Comparison of ENCODE assay signal across 12 mouse cellular contexts in the genomic region with DNA sequence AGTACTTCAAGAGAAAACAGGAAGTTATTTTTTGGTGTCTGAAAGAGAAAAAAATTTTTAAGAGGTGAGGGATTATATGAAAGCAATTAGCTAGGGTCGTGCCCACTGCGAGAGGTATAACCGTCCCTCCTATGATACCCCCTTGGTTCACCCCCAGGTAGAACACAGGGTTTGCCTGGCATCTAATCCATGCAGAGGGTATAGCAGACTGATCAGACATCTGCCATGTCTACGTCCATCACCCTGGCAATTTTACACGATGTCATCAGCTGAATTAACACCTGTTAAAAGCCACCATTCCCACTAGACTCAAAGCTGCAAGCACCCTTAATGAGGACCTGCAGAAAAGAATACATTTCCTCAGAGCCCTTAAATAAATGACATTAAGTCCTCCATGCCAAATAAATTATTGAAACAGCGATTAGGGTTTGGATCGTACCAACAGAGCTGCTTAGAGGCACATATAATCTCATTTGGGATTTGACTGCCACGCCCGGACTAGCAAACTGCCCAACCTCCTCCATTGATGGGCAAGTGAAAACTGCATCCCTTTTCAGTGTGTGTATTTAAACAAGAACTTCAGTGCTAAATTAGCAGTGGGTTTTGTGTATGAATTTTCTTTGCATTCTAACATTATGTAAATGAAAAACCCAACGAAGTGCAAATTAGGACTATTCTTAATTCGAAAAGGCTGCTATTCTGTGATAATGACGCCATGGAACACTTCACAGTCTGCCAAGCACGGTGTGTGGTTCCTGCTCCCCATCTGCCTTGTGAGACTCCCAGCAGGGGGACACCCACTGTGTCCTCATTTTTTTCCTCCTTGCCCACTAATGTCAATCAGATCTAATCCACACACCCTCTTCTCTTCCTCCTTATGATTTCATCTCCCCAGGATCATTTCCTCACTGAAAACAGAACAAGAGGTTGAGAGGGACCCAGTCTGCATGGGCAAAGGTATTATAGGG. TPM values are rescaled to one million over a fixed set of nuclear protein-coding genes. Genes with fewer than 3 reads are reported as not detected.
DNase-seq lines count a peak whose midpoint lies in the region; ATAC-seq and TF ChIP-seq lines count a peak whose summit lies in the region.
"Had no signal": no experiment of that assay in that cellular context is flagged by ENCODE, and none has a peak within 500 bp of the region (broad histone marks: within the 10 kb centered on the region; RNA-seq: fewer than 3 reads in every experiment).

No protein-coding gene starts in this region.

- TF ChIP-seq CTCF in hindbrain, postnatal 0 days (IDR thresholded peaks at IDR 0.05; ENCODE audit: low read depth) = no peak
- no peak for TF ChIP-seq CTCF in spleen, adult 2 months (IDR thresholded peaks at IDR 0.05; ENCODE audit: extremely low read depth, insufficient read depth, insufficient read length, insufficient replicate concordance)
- no peak for TF ChIP-seq CTCF in stomach, postnatal 0 days (IDR thresholded peaks at IDR 0.05; ENCODE audit: low read depth)

- 0 out of 2 replicates have a peak, but pooled peaks cover 4% of the 10 kb centered on the region for H3K4me1 ChIP-seq in hindbrain, postnatal 0 days (ENCODE audit: insufficient read depth, low read length)
- no peaks in the 10 kb centered on the region for H3K4me1 ChIP-seq in hindbrain, embryonic 13.5 days (replicated peaks)
- peaks cover 22% of the 10 kb centered on the region for H3K4me1 ChIP-seq in spleen, adult 2 months (ENCODE audit: control insufficient read depth, insufficient read depth, insufficient read length)
- peaks cover 18% of the 10 kb centered on the region for H3K4me1 ChIP-seq in forebrain, embryonic 16.5 days (replicated peaks; ENCODE audit: control insufficient read depth, insufficient read depth, low read length)
- H3K4me1 ChIP-seq in stomach, postnatal 0 days (replicated peaks; ENCODE audit: control insufficient read depth, insufficient read depth) = no peaks in the 10 kb centered on the region
- no peaks in the 10 kb centered on the region for H3K4me1 ChIP-seq in kidney, embryonic 15.5 days
- H3K4me1 ChIP-seq: limb, embryonic 15.5 days had no signal

- no peak for ATAC-seq in hindbrain, postnatal 0 days
- ATAC-seq in hindbrain, embryonic 13.5 days (ENCODE audit: low FRiP score) = no peak
- peak; percentile 86 for ATAC-seq in forebrain, embryonic 16.5 days
- ATAC-seq in stomach, postnatal 0 days (ENCODE audit: low FRiP score, low TSS enrichment) = no peak
- no peak for ATAC-seq in kidney, embryonic 15.5 days (replicated peaks; ENCODE audit: low FRiP score)
- ATAC-seq: intestine, postnatal 0 days had no signal

- no peak overlapping the region for H3K4me3 ChIP-seq in hindbrain, postnatal 0 days (ENCODE audit: low read length)
- H3K4me3 ChIP-seq in hindbrain, embryonic 13.5 days = no peak overlapping the region
- H3K4me3 ChIP-seq in spleen, adult 2 months (ENCODE audit: extremely low read depth, insufficient read depth, insufficient read length) = no peak overlapping the region
- H3K4me3 ChIP-seq in forebrain, embryonic 16.5 days (replicated peaks; ENCODE audit: low read length) = no peak overlapping the region
- H3K4me3 ChIP-seq in stomach, postnatal 0 days (ENCODE audit: low read depth, low read length) = no peak overlapping the region
- no peak overlapping the region for H3K4me3 ChIP-seq in kidney, embryonic 15.5 days (replicated peaks)
- H3K4me3 ChIP-seq: limb, embryonic 15.5 days had no signal

- H3K9me3 ChIP-seq in hindbrain, postnatal 0 days (ENCODE audit: low read length) = no peaks in the 10 kb centered on the region
- H3K9me3 ChIP-seq in hindbrain, embryonic 13.5 days = no peaks in the 10 kb centered on the region
- no peaks in the 10 kb centered on the region for H3K9me3 ChIP-seq in forebrain, embryonic 16.5 days (ENCODE audit: control insufficient read depth, low read length)
- H3K9me3 ChIP-seq in stomach, postnatal 0 days (ENCODE audit: control insufficient read depth, low read length) = no peaks in the 10 kb centered on the region
- no peaks in the 10 kb centered on the region for H3K9me3 ChIP-seq in kidney, embryonic 15.5 days (replicated peaks)
- H3K9me3 ChIP-seq: limb, embryonic 15.5 days had no signal

- TF ChIP-seq POLR2A in spleen, adult 2 months (IDR thresholded peaks at IDR 0.05; ENCODE audit: low read depth, low read length) = no peak

- TF ChIP-seq EP300 in stomach, postnatal 0 days (optimal IDR thresholded peaks at IDR 0.05) = no peak

- WGBS in hindbrain, postnatal 0 days = 52% methylated on average over 13 of the region's 13 CpGs
- WGBS in hindbrain, embryonic 13.5 days = 65% methylated on average over 13 of the region's 13 CpGs
- WGBS in spleen, adult 2 months = 67% methylated on average over 13 of the region's 13 CpGs
- 29% methylated on average over 13 of the region's 13 CpGs for WGBS in forebrain, embryonic 16.5 days
- 76% methylated on average over 13 of the region's 13 CpGs for WGBS in stomach, postnatal 0 days
- WGBS in kidney, embryonic 15.5 days = 85% methylated on average over 13 of the region's 13 CpGs

- H3K36me3 ChIP-seq in hindbrain, postnatal 0 days (ENCODE audit: insufficient read depth, low read length) = no peaks in the 10 kb centered on the region
- no peaks in the 10 kb centered on the region for H3K36me3 ChIP-seq in hindbrain, embryonic 13.5 days
- H3K36me3 ChIP-seq in spleen, adult 2 months (ENCODE audit: control insufficient read depth, insufficient read depth, low read length) = no peaks in the 10 kb centered on the region
- no peaks in the 10 kb centered on the region for H3K36me3 ChIP-seq in forebrain, embryonic 16.5 days (ENCODE audit: control insufficient read depth, insufficient read depth)
- no peaks in the 10 kb centered on the region for H3K36me3 ChIP-seq in stomach, postnatal 0 days (ENCODE audit: control insufficient read depth, insufficient read depth, low read length)
- no peaks in the 10 kb centered on the region for H3K36me3 ChIP-seq in kidney, embryonic 15.5 days
- H3K36me3 ChIP-seq: limb, embryonic 15.5 days had no signal

- H3K9ac ChIP-seq in hindbrain, postnatal 0 days (replicated peaks; ENCODE audit: low read length) = no peak overlapping the region
- no peak overlapping the region for H3K9ac ChIP-seq in hindbrain, embryonic 13.5 days
- no peak overlapping the region for H3K9ac ChIP-seq in forebrain, embryonic 16.5 days (replicated peaks; ENCODE audit: low read depth, low read length)
- H3K9ac ChIP-seq in stomach, postnatal 0 days (ENCODE audit: low read length) = no peak overlapping the region
- H3K9ac ChIP-seq in kidney, embryonic 15.5 days = no peak overlapping the region
- H3K9ac ChIP-seq: limb, embryonic 15.5 days had no signal

- H3K27ac ChIP-seq in hindbrain, postnatal 0 days = no peak overlapping the region
- no peak overlapping the region for H3K27ac ChIP-seq in hindbrain, embryonic 13.5 days
- H3K27ac ChIP-seq in spleen, adult 2 months (ENCODE audit: insufficient read depth, low read length) = peak overlapping the region; percentile 68
- peak overlapping the region; percentile 34 for H3K27ac ChIP-seq in forebrain, embryonic 16.5 days (ENCODE audit: low read length)
- no peak overlapping the region for H3K27ac ChIP-seq in stomach, postnatal 0 days (replicated peaks)
- no peak overlapping the region for H3K27ac ChIP-seq in kidney, embryonic 15.5 days
- H3K27ac ChIP-seq: limb, embryonic 15.5 days had no signal

- no peaks in the 10 kb centered on the region for H3K27me3 ChIP-seq in hindbrain, postnatal 0 days (ENCODE audit: insufficient read depth, low read length)
- no peaks in the 10 kb centered on the region for H3K27me3 ChIP-seq in hindbrain, embryonic 13.5 days
- no peaks in the 10 kb centered on the region for H3K27me3 ChIP-seq in spleen, adult 2 months (ENCODE audit: control insufficient read depth, insufficient read depth, low read length)
- H3K27me3 ChIP-seq in forebrain, embryonic 16.5 days (replicated peaks; ENCODE audit: control insufficient read depth, insufficient read depth, low read length) = no peaks in the 10 kb centered on the region
- H3K27me3 ChIP-seq in stomach, postnatal 0 days (ENCODE audit: control insufficient read depth, insufficient read depth, low read length) = no peaks in the 10 kb centered on the region
- H3K27me3 ChIP-seq in kidney, embryonic 15.5 days = no peaks in the 10 kb centered on the region; the same call in 1 of the 2 replicates
- H3K27me3 ChIP-seq: limb, embryonic 15.5 days had no signal

- peak; percentile 33 for DNase-seq in hindbrain, postnatal 0 days (ENCODE audit: low spot score)
- peak; percentile 63 to 70 for DNase-seq in spleen, adult 2 months (ENCODE audit: low read depth in 1 of 2, low spot score in 2 of 2)
- no peak for DNase-seq in spleen, postnatal 4 days (ENCODE audit: low spot score in 2 of 2)
- DNase-seq in adipocyte (ENCODE audit: low spot score) = no peak
- DNase-seq in stomach, postnatal 0 days (ENCODE audit: low spot score) = no peak
- DNase-seq: adrenal gland, adult 8-10 months; gastrocnemius, postnatal 25 days had no signal

- H3K4me2 ChIP-seq in hindbrain, postnatal 0 days (ENCODE audit: low read depth, low read length) = no peak overlapping the region
- no peak overlapping the region for H3K4me2 ChIP-seq in hindbrain, embryonic 13.5 days
- no peak overlapping the region for H3K4me2 ChIP-seq in forebrain, embryonic 16.5 days (ENCODE audit: low read length)
- no peak overlapping the region for H3K4me2 ChIP-seq in stomach, postnatal 0 days (replicated peaks; ENCODE audit: low read depth)
- H3K4me2 ChIP-seq in kidney, embryonic 15.5 days = no peak overlapping the region
- H3K4me2 ChIP-seq: limb, embryonic 15.5 days had no signal

RNA-seq across cellular contexts. Expression of a gene that starts 7.0 kb away (rescaled TPM):
- total RNA-seq in hindbrain, postnatal 0 days (2014; rRNA removed) = 25.6 and 27.7 TPM in 2 replicates
- polyA plus RNA-seq in hindbrain, postnatal 0 days (2015; fragmentation: Nextera tagmentation; extraction: Ambion mirVana) = 8.2 and 9.1 TPM in 2 replicates
- 12.3 and 12.8 TPM in 2 replicates for polyA plus RNA-seq in hindbrain, embryonic 13.5 days (2015; fragmentation: Nextera tagmentation; extraction: Ambion mirVana)
- polyA plus RNA-seq in spleen, adult 2 months (2012; rRNA removed) = 69.7 and 93.6 TPM in 2 replicates
- 14.6 and 14.7 TPM in 2 replicates for polyA plus RNA-seq in forebrain, embryonic 16.5 days (2015; fragmentation: Nextera tagmentation; extraction: Ambion mirVana)
- polyA plus RNA-seq in stomach, postnatal 0 days (2015; fragmentation: Nextera tagmentation; extraction: Ambion mirVana) = 7.1 and 8.8 TPM in 2 replicates
- 8.4 and 9.1 TPM in 2 replicates for polyA plus RNA-seq in kidney, embryonic 15.5 days (2015; fragmentation: Nextera tagmentation; extraction: Ambion mirVana)

Comparison
In these comparisons a context has a peak if more than half of its experiments do, and no peak if none do; other contexts are left out.
1. DNase-seq: peak in hindbrain, postnatal 0 days (single experiment) and spleen, adult 2 months (2 of 2); none in spleen, postnatal 4 days (0 of 2), adipocyte (single experiment) and stomach, postnatal 0 days (single experiment).
2. H3K27ac ChIP-seq: peak in spleen, adult 2 months (single experiment) and forebrain, embryonic 16.5 days (single experiment); none in hindbrain, postnatal 0 days (single experiment), hindbrain, embryonic 13.5 days (single experiment), stomach, postnatal 0 days (single experiment) and kidney, embryonic 15.5 days (single experiment).